Mouse (Mus musculus) megakaryocyte, adult 5-6 weeks (primary cell): ENCODE data around the gene Isoc2b. TPM values are rescaled to one million over a fixed set of nuclear protein-coding genes. Genes with fewer than 3 reads are reported as not detected.
"Not testable (repeated sequence)": the region's sequence is repeated elsewhere in the genome, so short reads cannot be mapped to it uniquely, and the experiment has no call there.

Experiments used
- ATAC-seq: 2 replicates; pipeline ENCODE4 v1.8.0; 2016; ENCODE audit warnings: mild to moderate bottlenecking, inconsistent platforms; ENCODE audit not compliant: poor library complexity, severe bottlenecking
- total RNA-seq, 2 experiments: library from RNA; stranded (forward) in 1 of 2; stranded (reverse) in 1 of 2; fragments of 153-499, 151-499 nt in 1 of 2; fragments of 221-1000, 200-1000 nt in 1 of 2; gene quantifications; 2 replicates each; pipeline versions ENCODE4 v1.2.3 to v1.2.4; 2015 to 2017

Isoc2b gene
- total RNA-seq (2015) (6.5 and 9.2 TPM in 2 replicates), total RNA-seq (2017) (70.2 and 91.2 TPM in 2 replicates)

- no peak for ATAC-seq
Measured at GRCm38 (mm10) chr7:4870133-4870532, at the start of gene Isoc2b. TSS of gene Isoc2b (minus strand) at chr7:4870258.

- ATAC-seq = no peak
Measured at GRCm38 (mm10) chr7:4919096-4919495, 49.0 kb upstream of the Isoc2b start.

GRCm38 (mm10) chr7:4918681-4919080 lies 48.6 kb upstream of the Isoc2b start:
- ATAC-seq = no peak

- ATAC-seq = no peak
Measured at GRCm38 (mm10) chr7:4917494-4917893, 47.4 kb upstream of the Isoc2b start.

GRCm38 (mm10) chr7:4915669-4916416 lies 45.8 kb upstream of the Isoc2b start:
- peak; percentile 34; the same call in 1 of the 2 replicates for ATAC-seq

- ATAC-seq = peak; percentile 91
Measured at GRCm38 (mm10) chr7:4915007-4915665, 45.1 kb upstream of the Isoc2b start, which contains the start of gene Zfp628. TSS of gene Zfp628 (plus strand) at chr7:4915217.

- ATAC-seq = no peak
Measured at GRCm38 (mm10) chr7:4912248-4912647, 42.2 kb upstream of the Isoc2b start.

- no peak for ATAC-seq
Measured at GRCm38 (mm10) chr7:4911561-4911960, 41.5 kb upstream of the Isoc2b start.

- no peak for ATAC-seq
Measured at GRCm38 (mm10) chr7:4906466-4906950, 36.5 kb upstream of the Isoc2b start, which contains the start of gene Gm36210. TSS of gene Gm36210 (minus strand) at chr7:4906516.

GRCm38 (mm10) chr7:4902404-4902803 lies 32.3 kb upstream of the Isoc2b start:
- no peak for ATAC-seq

GRCm38 (mm10) chr7:4901171-4901570 lies 31.1 kb upstream of the Isoc2b start:
- peak; percentile 76 for ATAC-seq

- ATAC-seq = peak; percentile 27; the same call in 1 of the 2 replicates
Measured at GRCm38 (mm10) chr7:4900523-4900851, 30.4 kb upstream of the Isoc2b start.

GRCm38 (mm10) chr7:4899649-4900522 lies 29.8 kb upstream of the Isoc2b start:
- 0 out of 2 replicates have a peak, but pooled peaks have one; percentile 35 for ATAC-seq

GRCm38 (mm10) chr7:4898851-4899648 lies 29.0 kb upstream of the Isoc2b start:
- no peak for ATAC-seq

- ATAC-seq = no peak
Measured at GRCm38 (mm10) chr7:4895186-4895585, 25.1 kb upstream of the Isoc2b start.

- ATAC-seq = no peak
Measured at GRCm38 (mm10) chr7:4886680-4887079, 16.6 kb upstream of the Isoc2b start.

GRCm38 (mm10) chr7:4879036-4879435 lies 9.0 kb upstream of the Isoc2b start:
- ATAC-seq = not testable (repeated sequence)

GRCm38 (mm10) chr7:4878186-4878585 lies 8.1 kb upstream of the Isoc2b start:
- no peak for ATAC-seq

- no peak; the same call in 1 of the 2 replicates for ATAC-seq
Measured at GRCm38 (mm10) chr7:4877226-4877625, 7.2 kb upstream of the Isoc2b start.

- ATAC-seq = peak; percentile 99
Measured at GRCm38 (mm10) chr7:4876753-4877221, 6.7 kb upstream of the Isoc2b start, which contains the start of gene Isoc2a. TSS of gene Isoc2a (plus strand) at chr7:4877153.
